Mouse (Mus musculus): Measurements from ENCODE around the gene Chn2. TPM values are rescaled to one million over a fixed set of nuclear protein-coding genes. Genes with fewer than 3 reads are reported as not detected.
A peak's percentile ranks its signal among the peaks of the same experiment; 100 is the strongest.

The Chn2 gene
- total RNA-seq, 2 experiments from 2014 or later = 38.8 to 42.7 TPM

DNA sequence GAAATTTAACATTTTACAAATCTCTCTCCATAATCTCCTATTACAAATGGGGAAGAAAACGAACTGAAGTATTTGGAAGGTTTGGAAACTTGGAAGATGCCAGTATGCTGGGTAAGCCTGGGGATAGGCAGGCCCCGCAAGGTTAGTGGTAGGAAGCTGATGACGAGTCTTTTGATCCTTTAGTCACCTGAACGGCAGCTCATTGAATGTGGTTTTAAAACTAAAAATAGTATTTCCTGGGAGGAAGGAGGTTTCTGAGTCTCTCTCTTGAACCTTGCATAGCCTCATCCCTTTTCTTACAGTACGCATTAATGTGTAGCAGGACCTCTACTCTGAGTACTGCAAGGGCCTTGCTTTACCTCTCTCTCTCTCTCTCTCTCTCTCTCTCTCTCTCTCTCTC lies 29.5 kb downstream of the Chn2 start:
- intact Hi-C loops (cut with DNase I) = no loop called here
- no peak for DNase-seq (ENCODE audit: low spot score in 2 of 2)

DNA sequence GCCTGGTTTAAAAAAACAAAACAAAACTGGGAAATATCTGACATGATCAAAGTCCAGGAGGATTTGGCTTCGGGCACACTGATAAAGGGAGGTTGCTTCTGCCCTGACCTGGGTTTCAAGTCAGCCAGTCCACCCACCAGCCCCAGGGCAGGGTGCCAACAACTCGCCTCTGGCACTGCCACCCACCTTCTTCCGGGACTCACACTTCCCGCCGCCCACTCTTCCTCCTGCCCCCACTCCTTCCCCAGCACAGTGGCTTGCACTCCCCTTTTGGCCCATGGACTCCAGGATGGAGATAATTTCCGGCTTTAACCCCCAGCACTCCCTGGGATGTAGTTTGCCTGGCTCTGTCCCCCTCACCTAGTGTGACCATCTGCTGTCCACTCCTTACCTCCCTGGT lies 31.4 kb downstream of the Chn2 start:
- intact Hi-C loops (cut with DNase I) = no loop called here
- peak; percentile 34 to 49 for DNase-seq (ENCODE audit: low spot score in 2 of 2)

GRCm38 (mm10) chr6:54071478-54071877 lies 32.1 kb downstream of the Chn2 start:
- intact Hi-C loops (cut with DNase I) = no loop called here
- no peak for DNase-seq (ENCODE audit: low spot score in 2 of 2)

DNA sequence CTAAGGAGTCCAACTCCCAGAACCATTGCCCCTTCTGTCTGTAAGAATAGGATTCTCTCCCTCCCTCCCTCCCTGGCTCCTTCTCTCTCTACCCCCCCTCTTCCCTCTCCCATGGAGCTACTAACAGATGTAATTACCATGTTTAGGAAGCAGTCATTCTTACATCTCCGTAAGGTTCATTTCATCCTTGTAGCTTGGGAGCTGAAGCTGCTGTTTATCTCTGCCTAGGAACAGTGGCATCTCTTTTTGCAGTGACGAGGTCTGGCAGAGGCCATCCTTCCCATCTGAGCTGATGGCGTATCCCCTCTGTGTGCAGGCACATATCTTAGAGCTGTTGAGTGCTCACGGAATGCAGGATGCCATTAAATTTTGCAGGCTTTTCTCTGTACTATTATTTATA lies 35.1 kb downstream of the Chn2 start:
- DNase-seq (ENCODE audit: low spot score in 2 of 2) = no peak
- intact Hi-C loops (cut with DNase I) = no loop called here

DNA sequence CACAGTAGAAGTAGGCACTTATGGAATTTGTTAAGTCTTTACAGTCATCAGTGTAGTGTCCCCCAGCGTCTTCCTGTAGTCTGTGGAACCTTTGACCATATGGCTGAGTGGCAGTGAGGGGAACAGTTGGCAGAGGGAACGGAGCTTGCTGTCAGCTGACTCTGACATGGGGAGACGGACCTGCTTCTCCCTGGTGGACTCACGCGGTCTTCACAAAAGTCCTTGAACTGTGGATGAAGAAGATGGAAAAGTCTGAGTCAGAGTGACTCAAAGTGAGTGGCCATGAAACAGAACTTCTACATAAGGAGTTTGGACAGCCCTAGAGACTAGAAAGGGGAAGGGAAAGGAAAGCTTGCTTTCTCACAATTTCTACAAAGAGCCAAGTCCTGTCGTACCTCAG lies 36.1 kb downstream of the Chn2 start:
- intact Hi-C loops (cut with DNase I) = no loop called here
- no peak for DNase-seq (ENCODE audit: low spot score in 2 of 2)

- intact Hi-C loops (cut with DNase I) = no loop called here
- DNase-seq (ENCODE audit: low spot score in 2 of 2) = peak in 1 of 2 experiments; percentile 54
Observed at GRCm38 (mm10) chr6:54076625-54077024, 37.3 kb downstream of the Chn2 start.

GRCm38 (mm10) chr6:54078269-54078668 lies 38.9 kb downstream of the Chn2 start:
- intact Hi-C loops (cut with DNase I) = no loop called here
- DNase-seq (ENCODE audit: low spot score in 2 of 2) = no peak

DNA sequence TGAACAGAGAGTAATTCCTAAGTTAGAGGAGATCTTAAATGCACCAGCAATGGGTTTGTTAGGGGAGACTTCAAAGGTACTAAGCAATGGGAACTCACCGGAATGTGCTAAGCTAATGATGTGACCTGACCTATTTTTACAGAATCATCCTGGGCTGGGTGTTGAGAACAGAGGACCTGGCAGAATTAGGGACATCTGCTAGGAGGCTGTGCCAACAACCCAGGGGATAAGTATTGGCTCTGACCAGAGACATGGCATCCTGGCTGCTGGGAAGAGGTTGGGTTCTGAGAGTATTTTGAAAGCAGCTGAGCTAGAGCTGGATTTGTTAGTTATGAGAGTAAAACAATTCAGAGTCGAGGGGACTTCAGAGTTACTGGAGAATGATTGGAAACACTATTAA lies 40.5 kb downstream of the Chn2 start:
- intact Hi-C loops (cut with DNase I) = no loop called here
- no peak for DNase-seq (ENCODE audit: low spot score in 2 of 2)

- intact Hi-C loops (cut with DNase I) = no loop called here
- DNase-seq (ENCODE audit: low spot score in 2 of 2) = no peak
Observed at GRCm38 (mm10) chr6:54080518-54081285, 41.3 kb downstream of the Chn2 start.

GRCm38 (mm10) chr6:54082576-54082975 lies 43.2 kb downstream of the Chn2 start:
- intact Hi-C loops (cut with DNase I) = no loop called here

DNA sequence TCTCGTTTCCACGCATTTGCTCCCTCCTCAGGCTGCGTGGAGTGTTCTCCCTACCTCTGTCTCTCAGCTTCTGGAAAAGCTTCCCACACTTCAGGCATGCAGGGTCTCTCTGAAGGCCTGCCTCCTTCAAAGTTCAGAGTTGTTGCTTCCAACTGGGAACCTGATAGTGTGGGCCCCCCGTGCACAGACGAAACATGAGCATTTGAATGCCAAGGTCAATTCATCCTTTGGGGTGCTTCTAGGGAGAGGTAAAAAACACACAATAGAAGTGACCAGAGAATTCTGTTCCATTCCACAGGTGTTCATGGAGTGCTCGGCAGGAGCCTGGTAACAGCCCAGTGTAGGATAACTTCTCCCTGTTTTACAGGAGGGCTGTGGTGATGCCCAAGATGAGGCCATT lies 44.7 kb downstream of the Chn2 start:
- DNase-seq (ENCODE audit: low spot score in 2 of 2) = no peak
- intact Hi-C loops (cut with DNase I) = no loop called here

More at GRCm38 (mm10) chr6:54082576-54082975, 43.2 kb downstream of the Chn2 start:
- peak in 1 of 2 experiments; percentile 52 for DNase-seq (ENCODE audit: low spot score in 2 of 2)

DNA sequence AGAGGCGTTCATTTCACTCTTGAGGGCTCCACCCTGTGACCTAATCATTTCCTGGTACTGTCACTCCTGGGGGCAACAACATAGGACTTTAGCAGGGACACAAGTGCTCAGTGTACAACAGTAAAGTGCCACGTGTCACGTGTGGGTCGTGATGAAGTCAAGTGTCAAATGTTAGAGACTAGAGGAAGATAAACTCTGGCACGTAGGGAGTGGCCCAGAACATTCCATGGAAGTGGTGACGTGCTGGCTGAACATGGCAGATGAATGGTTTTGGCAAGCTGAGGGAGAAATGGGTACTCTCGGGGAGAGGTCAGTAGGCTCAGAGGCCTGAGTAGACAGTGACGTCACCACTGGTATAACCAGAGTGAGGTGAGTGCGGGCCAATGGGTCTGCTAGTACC lies 45.7 kb downstream of the Chn2 start:
- DNase-seq (ENCODE audit: low spot score in 2 of 2) = no peak
- intact Hi-C loops (cut with DNase I) = no loop called here

DNA sequence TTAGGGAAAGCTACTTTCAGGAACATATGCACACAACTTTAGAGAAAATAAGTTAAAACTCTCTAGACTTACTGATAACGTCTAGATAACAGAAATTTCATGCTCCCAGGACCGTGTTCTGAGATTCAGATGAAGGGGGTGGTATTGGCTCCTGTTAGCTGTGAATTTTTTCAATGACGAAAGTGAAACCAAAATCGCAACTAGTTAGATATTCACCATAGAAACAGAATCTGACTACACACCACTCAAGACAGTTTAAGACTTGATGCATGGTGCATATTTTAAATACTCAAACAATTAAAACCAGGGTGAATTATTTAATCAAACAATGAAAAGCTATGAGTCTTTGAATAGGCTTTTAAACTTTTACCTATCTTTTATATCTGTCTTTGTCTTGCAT lies 48.8 kb downstream of the Chn2 start:
- intact Hi-C loops (cut with DNase I) = no loop called here

DNA sequence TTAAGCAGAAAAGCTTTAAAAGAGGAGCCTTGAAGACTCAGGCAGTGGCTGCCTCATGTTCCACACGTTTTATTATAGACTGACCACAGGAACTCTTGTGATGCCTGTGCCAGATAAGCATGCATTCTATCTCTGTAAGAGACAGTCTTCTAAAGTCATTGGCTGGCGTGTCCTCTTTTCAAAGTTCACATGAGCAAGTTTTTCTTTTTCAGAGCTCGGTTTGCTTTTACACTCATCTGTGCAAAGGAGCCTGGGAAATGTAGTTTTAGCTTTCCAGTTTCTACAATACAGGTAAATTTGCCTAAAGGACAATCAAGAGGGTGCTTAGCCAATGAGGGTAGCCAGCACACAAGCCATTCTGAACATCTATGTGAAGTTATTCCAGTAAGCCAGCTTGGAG lies 51.5 kb downstream of the Chn2 start:
- DNase-seq (ENCODE audit: low spot score in 2 of 2) = no peak

More for the DNA sequence above, 48.8 kb downstream of the Chn2 start:
- DNase-seq (ENCODE audit: low spot score in 2 of 2) = no peak

DNA sequence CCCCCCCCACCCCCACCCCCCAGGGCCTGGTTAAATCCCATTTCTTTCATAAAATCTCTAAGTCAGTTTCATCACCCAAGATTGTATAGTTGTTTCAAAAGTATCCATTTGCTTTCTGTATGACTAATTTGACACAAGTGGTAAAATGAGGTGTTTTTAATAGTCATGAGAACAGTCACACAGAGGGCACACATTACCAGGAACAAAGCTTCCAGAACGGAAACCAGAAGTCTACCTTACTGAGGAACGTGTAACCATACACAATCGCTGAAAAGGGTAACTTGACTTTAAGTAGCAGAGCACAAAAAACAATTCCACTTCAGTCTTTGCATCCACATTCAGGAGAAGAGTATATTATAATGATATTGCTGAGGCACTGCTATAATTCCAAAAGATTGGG lies 53.6 kb downstream of the Chn2 start:
- DNase-seq (ENCODE audit: low spot score in 2 of 2) = no peak
- intact Hi-C loops (cut with DNase I) = no loop called here

More for the DNA sequence above, 51.5 kb downstream of the Chn2 start:
- intact Hi-C loops (cut with DNase I) = no loop called here

- intact Hi-C loops (cut with DNase I) = no loop called here
- no peak for DNase-seq (ENCODE audit: low spot score in 2 of 2)
Observed at GRCm38 (mm10) chr6:54096147-54096761, 56.9 kb downstream of the Chn2 start.

DNA sequence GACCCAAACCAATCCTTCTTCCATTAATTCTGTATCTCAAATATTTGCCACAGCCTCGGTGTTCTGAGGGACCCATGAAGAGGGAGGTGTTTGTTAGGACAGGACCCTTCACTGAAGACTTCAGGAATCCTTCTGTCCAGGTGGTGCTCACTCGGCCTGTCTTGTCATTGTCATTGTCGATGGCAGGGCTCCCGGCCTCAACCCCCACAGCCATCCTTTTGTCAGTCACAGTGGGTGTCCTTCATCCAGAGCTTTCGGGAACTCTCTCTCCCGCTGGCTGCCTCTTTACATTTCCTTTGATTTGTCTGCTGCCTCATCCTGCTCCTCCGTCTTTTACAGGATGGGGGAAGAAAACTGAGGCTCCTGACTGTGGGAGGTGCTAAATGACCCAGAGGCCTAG lies 57.5 kb downstream of the Chn2 start:
- intact Hi-C loops (cut with DNase I) = no loop called here
- DNase-seq (ENCODE audit: low spot score in 2 of 2) = no peak

- intact Hi-C loops (cut with DNase I) = no loop called here
- DNase-seq (ENCODE audit: low spot score in 2 of 2) = no peak
Observed at GRCm38 (mm10) chr6:54098339-54098738, 59.0 kb downstream of the Chn2 start.

- intact Hi-C loops (cut with DNase I) = no loop called here
- no peak for DNase-seq (ENCODE audit: low spot score in 2 of 2)
Observed at GRCm38 (mm10) chr6:54099659-54100058, 60.3 kb downstream of the Chn2 start.

DNA sequence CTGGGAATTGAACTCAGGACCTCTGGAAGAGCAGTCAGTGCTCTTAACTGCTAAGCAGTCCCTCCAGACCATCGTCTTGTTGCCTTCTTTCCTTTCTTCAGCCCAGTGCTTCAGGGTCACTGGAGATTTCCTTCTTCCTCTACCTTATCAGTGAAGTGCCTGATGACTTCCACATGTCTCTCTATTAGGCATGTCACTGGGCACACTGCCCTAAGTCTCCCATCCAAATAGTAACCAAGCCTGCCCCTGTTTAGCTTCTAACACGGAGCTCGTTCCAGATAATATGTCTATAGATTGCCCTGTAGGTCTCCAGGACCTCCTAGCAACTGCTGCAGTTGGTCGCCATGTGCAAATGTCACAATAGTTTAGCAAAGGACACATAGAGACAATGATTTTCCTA lies 62.9 kb downstream of the Chn2 start:
- DNase-seq (ENCODE audit: low spot score in 2 of 2) = no peak
- intact Hi-C loops (cut with DNase I) = no loop called here

DNA sequence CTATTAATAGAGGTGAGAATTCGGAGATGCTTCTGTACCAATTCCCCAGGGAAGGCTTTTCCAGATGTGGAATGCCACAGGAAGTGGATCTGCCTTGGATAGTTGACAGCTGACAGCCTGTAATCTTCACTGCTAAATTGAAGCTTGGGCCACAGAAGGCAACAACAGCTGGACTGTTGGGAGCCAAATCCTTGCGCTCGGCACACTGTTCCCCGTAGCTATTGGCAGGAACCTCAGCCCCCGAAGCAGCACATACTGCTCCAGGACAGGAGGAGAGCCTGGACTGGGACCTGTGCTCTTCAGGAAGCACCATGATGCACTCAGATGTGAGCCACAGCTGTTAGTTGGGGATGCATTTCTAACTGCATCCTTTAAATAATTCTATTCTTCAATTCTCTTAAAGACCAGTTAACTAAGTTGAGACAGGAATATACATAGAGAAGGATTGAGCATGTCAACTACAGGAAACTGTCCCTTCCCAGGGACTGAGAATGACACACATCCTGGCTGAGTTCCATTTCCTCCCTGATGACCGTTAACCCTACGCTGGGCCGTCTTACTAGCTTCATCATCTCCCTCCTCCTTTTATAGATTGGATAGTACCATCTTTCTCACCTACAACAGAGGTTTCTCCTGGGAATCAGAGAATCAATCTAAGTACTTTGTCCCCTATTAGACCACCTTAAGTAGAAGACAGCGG lies 64.1 kb downstream of the Chn2 start:
- intact Hi-C loops (cut with DNase I) = no loop called here
- no peak for DNase-seq (ENCODE audit: low spot score in 2 of 2)
